Mouse (Mus musculus): ENCODE measurements around the gene Cacna1d. TPM values are rescaled to one million over a fixed set of nuclear protein-coding genes. Genes with fewer than 3 reads are reported as not detected.

Cacna1d gene
- polyA plus RNA-seq, 1 experiment from 2014 or later, result 9.5 TPM

GRCm38 (mm10) chr14:30331856-30332255, 159.4 kb downstream of the Cacna1d start:
- H3K4me2 ChIP-seq (ENCODE audit: low read length), result no peak overlapping the region
- H3K4me3 ChIP-seq (ENCODE audit: low read length), result no peak overlapping the region
- H3K27ac ChIP-seq (ENCODE audit: low read depth, low read length), result no peak overlapping the region
- H3K36me3 ChIP-seq (ENCODE audit: control insufficient read depth, insufficient read depth, low read length), result no peaks in the 10 kb centered on the region
- 69% methylated on average over 1 of the region's 1 CpGs for WGBS
- no peaks in the 10 kb centered on the region for H3K9me3 ChIP-seq (ENCODE audit: control insufficient read depth, low read length)
- no peaks in the 10 kb centered on the region for H3K27me3 ChIP-seq (replicated peaks; ENCODE audit: control insufficient read depth, insufficient read depth, low read length)
- no peak overlapping the region for H3K9ac ChIP-seq (ENCODE audit: low read depth, low read length)
- H3K4me1 ChIP-seq (ENCODE audit: control insufficient read depth, insufficient read depth, low read depth, low read length), result no peaks in the 10 kb centered on the region
- ATAC-seq, result no peak

GRCm38 (mm10) chr14:30330416-30331181, 160.7 kb downstream of the Cacna1d start:
- Histone ChIP-seq H3K9ac (ENCODE audit: low read depth, low read length) (no peak overlapping the region), H3K27me3 (replicated peaks; ENCODE audit: control insufficient read depth, insufficient read depth, low read length) (no peaks in the 10 kb centered on the region), H3K36me3 (ENCODE audit: control insufficient read depth, insufficient read depth, low read length) (no peaks in the 10 kb centered on the region), H3K4me3 (ENCODE audit: low read length) (no peak overlapping the region), H3K9me3 (ENCODE audit: control insufficient read depth, low read length) (no peaks in the 10 kb centered on the region), H3K4me2 (ENCODE audit: low read length) (no peak overlapping the region), H3K27ac (ENCODE audit: low read depth, low read length) (no peak overlapping the region), H3K4me1 (ENCODE audit: control insufficient read depth, insufficient read depth, low read depth, low read length) (no peaks in the 10 kb centered on the region)
- no peak for ATAC-seq
- WGBS, result 85% methylated on average over 17 of the region's 17 CpGs

- WGBS, result 87% methylated on average over 11 of the region's 11 CpGs
- Histone ChIP-seq H3K27me3 (replicated peaks; ENCODE audit: control insufficient read depth, insufficient read depth, low read length) (no peaks in the 10 kb centered on the region), H3K4me3 (ENCODE audit: low read length) (no peak overlapping the region), H3K9ac (ENCODE audit: low read depth, low read length) (no peak overlapping the region), H3K4me2 (ENCODE audit: low read length) (no peak overlapping the region), H3K27ac (ENCODE audit: low read depth, low read length) (no peak overlapping the region), H3K36me3 (ENCODE audit: control insufficient read depth, insufficient read depth, low read length) (no peaks in the 10 kb centered on the region), H3K9me3 (ENCODE audit: control insufficient read depth, low read length) (no peaks in the 10 kb centered on the region), H3K4me1 (ENCODE audit: control insufficient read depth, insufficient read depth, low read depth, low read length) (no peaks in the 10 kb centered on the region)
- ATAC-seq, result no peak
Measured at GRCm38 (mm10) chr14:30329109-30329508, 162.1 kb downstream of the Cacna1d start.

GRCm38 (mm10) chr14:30327452-30327851, 163.8 kb downstream of the Cacna1d start:
- ATAC-seq, result no peak
- WGBS, result 66% methylated on average over 7 of the region's 7 CpGs

GRCm38 (mm10) chr14:30327051-30327450, 164.2 kb downstream of the Cacna1d start:
- no peak overlapping the region for H3K9ac ChIP-seq (ENCODE audit: low read depth, low read length)
- H3K9me3 ChIP-seq (ENCODE audit: control insufficient read depth, low read length), result no peaks in the 10 kb centered on the region
- 49% methylated on average over 8 of the region's 8 CpGs for WGBS
- H3K36me3 ChIP-seq (ENCODE audit: control insufficient read depth, insufficient read depth, low read length), result no peaks in the 10 kb centered on the region
- no peak overlapping the region for H3K27ac ChIP-seq (ENCODE audit: low read depth, low read length)
- no peak overlapping the region for H3K4me3 ChIP-seq (ENCODE audit: low read length)
- H3K4me2 ChIP-seq (ENCODE audit: low read length), result no peak overlapping the region
- ATAC-seq, result no peak
- H3K4me1 ChIP-seq (ENCODE audit: control insufficient read depth, insufficient read depth, low read depth, low read length), result no peaks in the 10 kb centered on the region
- no peaks in the 10 kb centered on the region for H3K27me3 ChIP-seq (replicated peaks; ENCODE audit: control insufficient read depth, insufficient read depth, low read length)

More at GRCm38 (mm10) chr14:30327452-30327851, 163.8 kb downstream of the Cacna1d start:
- Histone ChIP-seq H3K9ac (ENCODE audit: low read depth, low read length) (no peak overlapping the region), H3K36me3 (ENCODE audit: control insufficient read depth, insufficient read depth, low read length) (no peaks in the 10 kb centered on the region), H3K27me3 (replicated peaks; ENCODE audit: control insufficient read depth, insufficient read depth, low read length) (no peaks in the 10 kb centered on the region), H3K4me3 (ENCODE audit: low read length) (no peak overlapping the region), H3K4me1 (ENCODE audit: control insufficient read depth, insufficient read depth, low read depth, low read length) (no peaks in the 10 kb centered on the region), H3K4me2 (ENCODE audit: low read length) (no peak overlapping the region), H3K27ac (ENCODE audit: low read depth, low read length) (no peak overlapping the region), H3K9me3 (ENCODE audit: control insufficient read depth, low read length) (no peaks in the 10 kb centered on the region)

- Histone ChIP-seq H3K4me1 (ENCODE audit: control insufficient read depth, insufficient read depth, low read depth, low read length) (no peaks in the 10 kb centered on the region), H3K27me3 (replicated peaks; ENCODE audit: control insufficient read depth, insufficient read depth, low read length) (no peaks in the 10 kb centered on the region), H3K4me2 (ENCODE audit: low read length) (no peak overlapping the region), H3K36me3 (ENCODE audit: control insufficient read depth, insufficient read depth, low read length) (no peaks in the 10 kb centered on the region), H3K9ac (ENCODE audit: low read depth, low read length) (no peak overlapping the region), H3K9me3 (ENCODE audit: control insufficient read depth, low read length) (no peaks in the 10 kb centered on the region), H3K4me3 (ENCODE audit: low read length) (no peak overlapping the region), H3K27ac (ENCODE audit: low read depth, low read length) (no peak overlapping the region)
- WGBS, result 80% methylated on average over 4 of the region's 4 CpGs
- ATAC-seq, result no peak
Measured at GRCm38 (mm10) chr14:30326226-30326625, 165.0 kb downstream of the Cacna1d start.

GRCm38 (mm10) chr14:30324994-30325393, 166.3 kb downstream of the Cacna1d start:
- H3K4me1 ChIP-seq (ENCODE audit: control insufficient read depth, insufficient read depth, low read depth, low read length), result no peaks in the 10 kb centered on the region
- ATAC-seq, result no peak
- H3K9me3 ChIP-seq (ENCODE audit: control insufficient read depth, low read length), result no peaks in the 10 kb centered on the region
- H3K9ac ChIP-seq (ENCODE audit: low read depth, low read length), result no peak overlapping the region
- 91% methylated on average over 5 of the region's 5 CpGs for WGBS
- no peaks in the 10 kb centered on the region for H3K36me3 ChIP-seq (ENCODE audit: control insufficient read depth, insufficient read depth, low read length)
- H3K27ac ChIP-seq (ENCODE audit: low read depth, low read length), result no peak overlapping the region
- H3K4me3 ChIP-seq (ENCODE audit: low read length), result no peak overlapping the region
- H3K27me3 ChIP-seq (replicated peaks; ENCODE audit: control insufficient read depth, insufficient read depth, low read length), result no peaks in the 10 kb centered on the region
- H3K4me2 ChIP-seq (ENCODE audit: low read length), result no peak overlapping the region

- Histone ChIP-seq H3K36me3 (ENCODE audit: control insufficient read depth, insufficient read depth, low read length) (no peaks in the 10 kb centered on the region), H3K4me3 (ENCODE audit: low read length) (no peak overlapping the region), H3K27ac (ENCODE audit: low read depth, low read length) (no peak overlapping the region), H3K27me3 (replicated peaks; ENCODE audit: control insufficient read depth, insufficient read depth, low read length) (no peaks in the 10 kb centered on the region), H3K4me1 (ENCODE audit: control insufficient read depth, insufficient read depth, low read depth, low read length) (no peaks in the 10 kb centered on the region), H3K4me2 (ENCODE audit: low read length) (no peak overlapping the region), H3K9me3 (ENCODE audit: control insufficient read depth, low read length) (no peaks in the 10 kb centered on the region), H3K9ac (ENCODE audit: low read depth, low read length) (no peak overlapping the region)
- ATAC-seq, result no peak
- WGBS, result 88% methylated on average over 9 of the region's 9 CpGs
Measured at GRCm38 (mm10) chr14:30318715-30319437, 172.4 kb downstream of the Cacna1d start.

GRCm38 (mm10) chr14:30318293-30318692, 173.0 kb downstream of the Cacna1d start:
- ATAC-seq, result 0 out of 2 replicates have a peak, but pooled peaks have one; percentile 45

More at GRCm38 (mm10) chr14:30318293-30318692, 173.0 kb downstream of the Cacna1d start:
- no peaks in the 10 kb centered on the region for H3K36me3 ChIP-seq (ENCODE audit: control insufficient read depth, insufficient read depth, low read length)
- H3K27ac ChIP-seq (ENCODE audit: low read depth, low read length), result no peak overlapping the region
- no peaks in the 10 kb centered on the region for H3K4me1 ChIP-seq (ENCODE audit: control insufficient read depth, insufficient read depth, low read depth, low read length)
- 88% methylated on average over 12 of the region's 12 CpGs for WGBS
- no peaks in the 10 kb centered on the region for H3K9me3 ChIP-seq (ENCODE audit: control insufficient read depth, low read length)
- H3K4me3 ChIP-seq (ENCODE audit: low read length), result no peak overlapping the region
- H3K4me2 ChIP-seq (ENCODE audit: low read length), result no peak overlapping the region
- no peaks in the 10 kb centered on the region for H3K27me3 ChIP-seq (replicated peaks; ENCODE audit: control insufficient read depth, insufficient read depth, low read length)
- no peak overlapping the region for H3K9ac ChIP-seq (ENCODE audit: low read depth, low read length)
